Mouse (Mus musculus): ENCODE measurements around the gene Rpl13a.
A peak's percentile ranks its signal among the peaks of the same experiment; 100 is the strongest.

DNA sequence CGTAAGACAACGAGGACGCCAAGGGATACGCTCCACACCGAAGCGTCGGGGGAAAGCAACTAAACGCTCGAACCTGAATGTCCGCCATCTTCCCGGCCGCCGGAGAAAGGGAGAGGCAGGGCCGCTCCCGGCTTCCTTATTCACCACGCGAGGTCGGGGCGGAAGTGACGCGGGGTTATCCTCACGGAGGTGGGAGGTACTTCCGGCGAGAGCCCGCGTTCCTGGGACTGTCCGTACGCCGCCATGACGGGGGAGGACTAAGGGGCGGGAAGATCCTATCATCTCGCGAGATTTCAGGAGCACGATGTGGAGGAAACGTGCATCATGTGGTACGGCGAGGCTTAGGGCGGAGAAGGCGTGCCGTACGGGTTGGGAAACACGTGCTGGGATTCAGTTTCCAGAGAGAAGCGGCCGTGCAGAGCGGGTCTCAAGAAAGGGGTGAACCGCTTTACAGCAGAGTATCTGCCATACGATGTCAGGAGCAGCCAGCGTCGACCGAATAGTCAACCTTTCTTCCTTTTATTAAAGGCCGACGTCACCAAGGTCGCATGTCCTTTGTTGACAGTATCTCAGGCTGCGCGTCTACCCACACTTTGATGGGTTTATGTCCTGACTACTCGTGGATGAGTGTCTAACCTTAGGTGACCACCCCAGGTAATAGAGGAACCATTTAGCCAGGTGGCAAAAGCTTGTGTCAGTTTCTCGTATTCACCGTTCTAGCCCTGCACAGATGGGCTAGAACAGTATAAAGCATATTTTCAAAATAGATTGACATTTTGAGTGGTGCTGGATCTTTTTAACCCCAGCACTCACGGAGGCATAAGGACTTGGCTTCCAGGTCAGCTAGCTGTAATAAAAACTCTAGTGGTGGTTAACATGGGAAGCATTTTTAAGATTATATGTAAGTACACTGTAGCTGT lies 4.1 kb downstream of the Rpl13a start, which contains the start of gene Rps11:
- TF ChIP-seq EP300 (IDR thresholded peaks at IDR 0.05; ENCODE audit: low read depth) (peak; percentile 56), CTCF (IDR thresholded peaks at IDR 0.05; ENCODE audit: low read depth) (no peak; the same call in 1 of the 2 replicates)

All from liver, embryonic 14.5 days (tissue).